Mouse (Mus musculus) MEL (cell line): ENCODE measurements around the gene Zfp319. TPM values are rescaled to one million over a fixed set of nuclear protein-coding genes. Genes with fewer than 3 reads are reported as not detected.

ENCODE experiments used
- DNase-seq: peaks from one replicate; pipeline ENCODE4 v3.0.0; 2011; ENCODE audit warnings: low read depth, low spot score
- H3K27ac ChIP-seq: 2 replicates; pipeline ENCODE4 v1.5.1; 2012; ENCODE audit warnings: low read depth, mild to moderate bottlenecking, control low read depth, low read length, moderate library complexity; ENCODE audit not compliant: control insufficient read depth
- H3K27me3 ChIP-seq, 2 experiments: fragments of 150-350 bp in 1 of 2; sonication (generic) in 1 of 2; 2 replicates each; pipeline ENCODE4 v1.6.1; 2012; ENCODE audit warnings: low read length in 2 of 2, mild to moderate bottlenecking in 2 of 2, improper control_type of control experiment in 1 of 2, moderate library complexity in 1 of 2; ENCODE audit not compliant: insufficient read depth in 2 of 2, control insufficient read depth in 1 of 2
- H3K36me3 ChIP-seq, 2 experiments: 2 replicates each; pipeline ENCODE4 v1.6.1; 2012 to 2014; ENCODE audit warnings: low read length in 2 of 2, improper control_type of control experiment in 1 of 2, inconsistent platforms in 1 of 2, mild to moderate bottlenecking in 1 of 2; ENCODE audit not compliant: insufficient read depth in 2 of 2, control insufficient read depth in 1 of 2
- H3K4me1 ChIP-seq, 2 experiments: fragments of 150-350 bp in 1 of 2; sonication (generic) in 1 of 2; 2 replicates each; pipeline ENCODE4 v1.6.1; 2012; ENCODE audit warnings: low read length in 2 of 2, improper control_type of control experiment in 1 of 2, mild to moderate bottlenecking in 1 of 2; ENCODE audit not compliant: insufficient read depth in 2 of 2, control insufficient read depth in 1 of 2
- H3K4me3 ChIP-seq, 2 experiments: fragments of 150-350 bp in 1 of 2; sonication (generic) in 1 of 2; 2 replicates each; pipeline ENCODE4 v1.5.1; 2012; ENCODE audit warnings: low read depth in 2 of 2, low read length in 2 of 2, mild to moderate bottlenecking in 2 of 2, moderate library complexity in 2 of 2, control low read depth in 1 of 2, improper control_type of control experiment in 1 of 2; ENCODE audit not compliant: control insufficient read depth in 1 of 2, insufficient read depth in 1 of 2
- H3K79me2 ChIP-seq: 2 replicates; pipeline ENCODE4 v1.6.1; 2012; ENCODE audit warnings: mild to moderate bottlenecking, low read length, moderate library complexity; ENCODE audit not compliant: control insufficient read depth, poor library complexity, insufficient read depth
- H3K9ac ChIP-seq: 2 replicates; pipeline ENCODE4 v1.6.1; 2012; ENCODE audit warnings: low read depth, mild to moderate bottlenecking, control low read depth, low read length, moderate library complexity; ENCODE audit not compliant: control insufficient read depth, poor library complexity, severe bottlenecking
- H3K9me3 ChIP-seq: fragments of 150-350 bp; sonication (generic); replicated peaks from 2 replicates; pipeline ENCODE4 v1.6.1; 2012; ENCODE audit warnings: mild to moderate bottlenecking, low read length, improper control_type of control experiment, moderate library complexity; ENCODE audit not compliant: insufficient read depth
- CHD2 ChIP-seq: IDR thresholded peaks from 2 replicates; pipeline ENCODE4 v1.6.1; 2011; ENCODE audit warnings: low read length, improper control_type of control experiment
- E2F4 ChIP-seq: IDR thresholded peaks from 2 replicates; pipeline ENCODE4 v1.6.1; 2011; ENCODE audit warnings: low read depth, low read length, improper control_type of control experiment, borderline replicate concordance
- ELF1 ChIP-seq: IDR thresholded peaks from 2 replicates; pipeline ENCODE4 v1.6.1; 2014; ENCODE audit warnings: low read depth, mild to moderate bottlenecking, inconsistent platforms, low read length, improper control_type of control experiment, moderate library complexity
- GABPA ChIP-seq: IDR thresholded peaks from 2 replicates; pipeline ENCODE4 v1.6.1; 2012; ENCODE audit warnings: low read depth, mild to moderate bottlenecking, inconsistent platforms, low read length, improper control_type of control experiment, moderate library complexity
- GATA1 ChIP-seq: IDR thresholded peaks from 2 replicates; pipeline ENCODE4 v1.6.1; 2011; ENCODE audit warnings: low read depth, low read length, improper control_type of control experiment
- HCFC1 ChIP-seq: IDR thresholded peaks from 2 replicates; pipeline ENCODE4 v1.6.1; 2012; ENCODE audit warnings: low read depth, mild to moderate bottlenecking, inconsistent platforms, low read length, improper control_type of control experiment, moderate library complexity
- JUND ChIP-seq: IDR thresholded peaks from 2 replicates; pipeline ENCODE4 v1.6.1; 2011; ENCODE audit warnings: low read depth, mild to moderate bottlenecking, improper control_type of control experiment, low read length
- POLR2A ChIP-seq, 2 experiments: IDR thresholded peaks; 2 replicates each; pipeline ENCODE4 v1.6.1; 2011 to 2012; ENCODE audit warnings: low read length in 2 of 2, mild to moderate bottlenecking in 2 of 2, control low read depth in 1 of 2, improper control_type of control experiment in 1 of 2, low read depth in 1 of 2, moderate library complexity in 1 of 2; ENCODE audit not compliant: control insufficient read depth in 1 of 2, insufficient read depth in 1 of 2, poor library complexity in 1 of 2
- POLR2AphosphoS2 ChIP-seq: IDR thresholded peaks from 2 replicates; pipeline ENCODE4 v1.6.1; 2011; ENCODE audit warnings: low read length, improper control_type of control experiment
- RAD21 ChIP-seq: IDR thresholded peaks from 2 replicates; pipeline ENCODE4 v1.6.1; 2011; ENCODE audit warnings: mild to moderate bottlenecking, low read depth, low read length, improper control_type of control experiment
- TAL1 ChIP-seq: IDR thresholded peaks from 2 replicates; pipeline ENCODE4 v1.6.1; 2012; ENCODE audit warnings: mild to moderate bottlenecking, inconsistent platforms, low read length, moderate library complexity, mixed read lengths
- USF2 ChIP-seq, 2 experiments: IDR thresholded peaks; 2 replicates each; pipeline ENCODE4 v1.6.1; 2011 to 2012; ENCODE audit warnings: improper control_type of control experiment in 2 of 2, low read length in 2 of 2, borderline replicate concordance in 1 of 2, inconsistent platforms in 1 of 2, low read depth in 1 of 2, mild to moderate bottlenecking in 1 of 2; ENCODE audit not compliant: insufficient read depth in 1 of 2
- ZMIZ1 ChIP-seq: IDR thresholded peaks from 2 replicates; pipeline ENCODE4 v1.6.1; 2012; ENCODE audit warnings: low read depth, mild to moderate bottlenecking, inconsistent platforms, low read length, improper control_type of control experiment, moderate library complexity
- polyA plus RNA-seq, 2 experiments: library from polyadenylated mRNA; stranded (reverse) in 1 of 2; unstranded in 1 of 2; fragments of >175 nt in 1 of 2; fragments of >200 nt in 1 of 2; gene quantifications; 2 replicates each; pipeline versions ENCODE4 v1.2.1 to v1.2.4; 2012; ENCODE audit warnings: low replicate concordance in 2 of 2, low read depth in 1 of 2; ENCODE audit not compliant: insufficient read length in 2 of 2, insufficient read depth in 1 of 2, missing spikeins in 1 of 2
- total RNA-seq: library from RNA; depleted of rRNA; stranded (reverse); fragments of 300-350 nt; gene quantifications from 2 replicates; pipeline ENCODE4 v1.2.3, GENCODE M21; 2012

Zfp319 gene
- total and polyA plus RNA-seq, 3 experiments: 2.0 to 4.8 TPM; not detected in 1

- Histone ChIP-seq H3K9ac (no peak overlapping the region), H3K27ac (no peak overlapping the region), H3K4me3 (no peak overlapping the region)
Observed at GRCm38 (mm10) chr8:95360181-95361015, 28.6 kb upstream of the Zfp319 start.

GRCm38 (mm10) chr8:95358550-95359411, 27.0 kb upstream of the Zfp319 start:
- Histone ChIP-seq H3K4me1 (peaks cover 0 to 10% of the 10 kb centered on the region in 2 experiments; a peak in 2 of 4 replicates), H3K9ac (no peak overlapping the region), H3K36me3 (no peaks in the 10 kb centered on the region), H3K9me3 (no peaks in the 10 kb centered on the region), H3K27me3 (no peaks in the 10 kb centered on the region), H3K27ac (no peak overlapping the region), H3K79me2 (no peaks in the 10 kb centered on the region), H3K4me3 (no peak overlapping the region)
- no peak for DNase-seq
- TF ChIP-seq GATA1: peak; percentile 25; the same call in 1 of the 2 replicates
- no peak for TF ChIP-seq USF2 (IDR thresholded peaks at IDR 0.05; ENCODE audit: borderline replicate concordance in 1 of 2, insufficient read depth in 1 of 2, low read depth in 1 of 2, low read length in 2 of 2)

More at GRCm38 (mm10) chr8:95360181-95361015, 28.6 kb upstream of the Zfp319 start:
- no peaks in the 10 kb centered on the region for H3K79me2 ChIP-seq
- no peak for DNase-seq
- no peaks in the 10 kb centered on the region for H3K36me3 ChIP-seq
- no peaks in the 10 kb centered on the region for H3K9me3 ChIP-seq
- no peaks in the 10 kb centered on the region for H3K27me3 ChIP-seq
- no peak for TF ChIP-seq ELF1
- H3K4me1 ChIP-seq: peaks cover 0 to 10% of the 10 kb centered on the region in 2 experiments; a peak in 2 of 4 replicates

- H3K27me3 ChIP-seq: no peaks in the 10 kb centered on the region
- no peak for DNase-seq
- TF ChIP-seq TAL1 (no peak), CHD2 (no peak), ZMIZ1 (no peak), POLR2AphosphoS2 (no peak), JUND (no peak), RAD21 (no peak), HCFC1 (no peak), POLR2A (IDR thresholded peaks at IDR 0.05; ENCODE audit: control insufficient read depth in 1 of 2, insufficient read depth in 1 of 2, low read depth in 1 of 2, low read length in 2 of 2, poor library complexity in 1 of 2) (no peak), E2F4 (no peak), GABPA (no peak)
Observed at GRCm38 (mm10) chr8:95354606-95355005, 22.9 kb upstream of the Zfp319 start.

More at GRCm38 (mm10) chr8:95354606-95355005, 22.9 kb upstream of the Zfp319 start:
- H3K36me3 ChIP-seq: no peaks in the 10 kb centered on the region
- no peak overlapping the region for H3K27ac ChIP-seq
- no peaks in the 10 kb centered on the region for H3K79me2 ChIP-seq
- H3K9ac ChIP-seq: no peak overlapping the region
- no peaks in the 10 kb centered on the region for H3K9me3 ChIP-seq
- H3K4me3 ChIP-seq: no peak overlapping the region
- H3K4me1 ChIP-seq: peaks cover 0 to 6% of the 10 kb centered on the region in 2 experiments; a peak in 2 of 4 replicates
